Mouse (Mus musculus): ENCODE results near the gene Fam47e. TPM values are rescaled to one million over a fixed set of nuclear protein-coding genes. Genes with fewer than 3 reads are reported as not detected.

Gene Fam47e
- polyA plus RNA-seq (2012; rRNA removed): 7.9 and 9.6 TPM in 2 replicates

GRCm38 (mm10) chr5:92554891-92555511, at the start of gene Fam47e:
Gene Fam47e, plus strand, starts transcription at chr5:92555069.

GRCm38 (mm10) chr5:92506733-92507132, 48.1 kb upstream of the Fam47e start, which contains the start of gene Scarb2:
Gene Scarb2, minus strand, starts transcription at chr5:92506833.

GRCm38 (mm10) chr5:92602691-92603690, 48.1 kb downstream of the Fam47e start, which contains the start of gene Stbd1:
Gene Stbd1, plus strand, starts transcription at chr5:92603041.

Other genes starting within 250 kb of the Fam47e start
- 14.7 and 14.9 TPM in 2 replicates for gene Sdad1, start 244.6 kb upstream of the Fam47e start, polyA plus RNA-seq (2012; rRNA removed)
- 2.7 and 3.0 TPM in 2 replicates for gene Cxcl9, start 227.0 kb upstream of the Fam47e start, polyA plus RNA-seq (2012; rRNA removed)
- gene Art3, start 223.2 kb upstream of the Fam47e start, polyA plus RNA-seq (2012; rRNA removed): 4.9 and 5.2 TPM in 2 replicates
- gene Cxcl10, start 206.2 kb upstream of the Fam47e start, polyA plus RNA-seq (2012; rRNA removed): 6.1 and 7.6 TPM in 2 replicates
- gene Nup54, start 119.8 kb upstream of the Fam47e start, polyA plus RNA-seq (2012; rRNA removed): 9.6 and 23.6 TPM in 2 replicates
- gene Scarb2, start 48.2 kb upstream of the Fam47e start, polyA plus RNA-seq (2012; rRNA removed): 31.3 and 39.4 TPM in 2 replicates
- gene Stbd1, start 48.0 kb downstream of the Fam47e start, polyA plus RNA-seq (2012; rRNA removed): 12.5 and 15.2 TPM in 2 replicates
- 0.89 and 1.00 TPM in 2 replicates for gene Ccdc158, start 120.2 kb downstream of the Fam47e start, polyA plus RNA-seq (2012; rRNA removed)
- 31.4 and 47.4 TPM in 2 replicates for gene Shroom3, start 128.4 kb downstream of the Fam47e start, polyA plus RNA-seq (2012; rRNA removed)